Mouse (Mus musculus) CH12.LX (cell line): ENCODE measurements around the gene Pabpn1l. TPM values are rescaled to one million over a fixed set of nuclear protein-coding genes. Genes with fewer than 3 reads are reported as not detected.

Source experiments
- DNase-seq: peaks from one replicate; pipeline ENCODE4 v3.0.0-alpha.2; 2013; ENCODE audit errors: extremely low read depth
- H3K27ac ChIP-seq: 2 replicates; pipeline ENCODE4 v1.5.1; 2012; ENCODE audit warnings: low read depth, mild to moderate bottlenecking, control low read depth, moderate library complexity; ENCODE audit not compliant: insufficient read depth
- H3K27me3 ChIP-seq: replicated peaks from 2 replicates; pipeline ENCODE3; 2012; ENCODE audit warnings: inconsistent platforms
- H3K36me3 ChIP-seq, 2 experiments: replicated peaks in 1 of 2; 2 replicates each; pipeline versions ENCODE3 to v1.6.1; 2012; ENCODE audit warnings: inconsistent platforms in 1 of 2, low read length in 1 of 2, mild to moderate bottlenecking in 1 of 2, mixed read lengths in 1 of 2, moderate library complexity in 1 of 2; ENCODE audit not compliant: control insufficient read depth in 1 of 2, insufficient read depth in 1 of 2
- H3K4me1 ChIP-seq, 2 experiments: 2 replicates each; pipeline ENCODE4 v1.6.1; 2012; ENCODE audit warnings: inconsistent platforms in 1 of 2, moderate library complexity in 1 of 2; ENCODE audit not compliant: insufficient read depth in 2 of 2, control insufficient read depth in 1 of 2
- H3K4me2 ChIP-seq: 2 replicates; pipeline ENCODE4 v1.6.1; 2012; ENCODE audit warnings: low read depth, mild to moderate bottlenecking, control low read depth; ENCODE audit not compliant: poor library complexity, insufficient read depth, severe bottlenecking
- H3K4me3 ChIP-seq, 3 experiments: fragments of 150-350 bp in 1 of 3; sonication (generic) in 1 of 3; replicated peaks in 1 of 3; 2 replicates each; pipeline versions ENCODE3 to v1.5.1; 2011 to 2012; ENCODE audit warnings: low read depth in 2 of 3, low read length in 2 of 3, mild to moderate bottlenecking in 2 of 3, moderate library complexity in 2 of 3, control low read depth in 1 of 3, improper control_type of control experiment in 1 of 3, inconsistent platforms in 1 of 3, mixed read lengths in 1 of 3; ENCODE audit not compliant: poor library complexity in 1 of 3
- H3K79me2 ChIP-seq: replicated peaks from 2 replicates; pipeline ENCODE4 v1.6.1; 2012; ENCODE audit warnings: mild to moderate bottlenecking, moderate library complexity; ENCODE audit not compliant: control insufficient read depth, poor library complexity, insufficient read depth, severe bottlenecking; ENCODE audit errors: extremely low read depth
- H3K9ac ChIP-seq: 2 replicates; pipeline ENCODE4 v1.6.1; 2012; ENCODE audit warnings: low read depth, mild to moderate bottlenecking, control low read depth, moderate library complexity; ENCODE audit not compliant: insufficient read depth
- H3K9me3 ChIP-seq: replicated peaks from 2 replicates; pipeline ENCODE3; 2012; ENCODE audit warnings: low read length, inconsistent platforms, mixed read lengths
- BHLHE40 ChIP-seq: IDR thresholded peaks from 2 replicates; pipeline ENCODE4 v1.6.1; 2011; ENCODE audit warnings: mild to moderate bottlenecking, low read depth, low read length, improper control_type of control experiment
- CHD1 ChIP-seq: IDR thresholded peaks from 2 replicates; pipeline ENCODE4 v1.6.1; 2012; ENCODE audit warnings: low read depth, low read length, improper control_type of control experiment, inconsistent platforms
- CHD2 ChIP-seq: IDR thresholded peaks from 2 replicates; pipeline ENCODE4 v1.6.1; 2011; ENCODE audit warnings: low read length, improper control_type of control experiment
- CTCF ChIP-seq, 2 experiments: IDR thresholded peaks in 1 of 2; conservative IDR thresholded peaks in 1 of 2; 2 replicates each; pipeline ENCODE4 v1.5.1; 2011 to 2012; ENCODE audit warnings: low read depth in 2 of 2, low read length in 2 of 2, improper control_type of control experiment in 1 of 2, inconsistent platforms in 1 of 2, mild to moderate bottlenecking in 1 of 2, moderate library complexity in 1 of 2
- E2F4 ChIP-seq: IDR thresholded peaks from 2 replicates; pipeline ENCODE4 v1.6.1; 2011; ENCODE audit warnings: low read depth, low read length, improper control_type of control experiment; ENCODE audit not compliant: insufficient replicate concordance
- GABPA ChIP-seq: IDR thresholded peaks from 2 replicates; pipeline ENCODE4 v1.6.1; 2012; ENCODE audit warnings: low read depth, low read length, improper control_type of control experiment, inconsistent platforms; ENCODE audit not compliant: insufficient replicate concordance
- HCFC1 ChIP-seq: IDR thresholded peaks from 2 replicates; pipeline ENCODE4 v1.6.1; 2012; ENCODE audit warnings: low read depth, mild to moderate bottlenecking, inconsistent platforms, low read length, improper control_type of control experiment
- KAT2A ChIP-seq: IDR thresholded peaks from 2 replicates; pipeline ENCODE4 v1.6.1; 2012; ENCODE audit warnings: low read length, improper control_type of control experiment, inconsistent platforms; ENCODE audit not compliant: insufficient replicate concordance
- NRF1 ChIP-seq: IDR thresholded peaks from 2 replicates; pipeline ENCODE4 v1.6.1; 2014; ENCODE audit warnings: low read depth, mild to moderate bottlenecking, inconsistent platforms, low read length, improper control_type of control experiment, moderate library complexity
- RAD21 ChIP-seq: IDR thresholded peaks from 2 replicates; pipeline ENCODE4 v1.6.1; 2011; ENCODE audit warnings: low read depth, mild to moderate bottlenecking, low read length, improper control_type of control experiment, moderate library complexity
- RCOR1 ChIP-seq: conservative IDR thresholded peaks from 2 replicates; pipeline ENCODE4 v1.6.1; 2012; ENCODE audit warnings: low read depth, mild to moderate bottlenecking, inconsistent platforms, low read length, improper control_type of control experiment
- SMC3 ChIP-seq: IDR thresholded peaks from 2 replicates; pipeline ENCODE4 v1.6.1; 2011; ENCODE audit warnings: low read depth, low read length, improper control_type of control experiment
- TBP ChIP-seq: conservative IDR thresholded peaks from 2 replicates; pipeline ENCODE4 v1.6.1; 2011; ENCODE audit warnings: low read depth, low read length, improper control_type of control experiment
- USF1 ChIP-seq: IDR thresholded peaks from 2 replicates; pipeline ENCODE4 v1.6.1; 2014; ENCODE audit warnings: low read depth, mild to moderate bottlenecking, inconsistent platforms, low read length, improper control_type of control experiment
- ZKSCAN1 ChIP-seq: IDR thresholded peaks from 2 replicates; pipeline ENCODE4 v1.6.1; 2012; ENCODE audit warnings: low read depth, inconsistent platforms, low read length, improper control_type of control experiment, borderline replicate concordance
- ZNF384 ChIP-seq: IDR thresholded peaks from 2 replicates; pipeline ENCODE4 v1.6.1; 2012; ENCODE audit warnings: low read depth, low read length, improper control_type of control experiment, inconsistent platforms
- dilution Hi-C: fragments of 300-500 bp; cut with MboI; formaldehyde crosslinking; loops from 2 replicates; pipeline ENCODE4 v1.14.3; 2020; ENCODE audit warnings: low sequenced_read_pairs; ENCODE audit not compliant: extremely low pct_unique_long_range_greater_than_20kb, extremely low pct_ligation_motif_present
- in situ Hi-C: fragments of 300-500 bp; cut with MboI; formaldehyde crosslinking; loops from 3 replicates; pipeline ENCODE4 v1.14.3; 2019; ENCODE audit warnings: low sequenced_read_pairs, low pct_ligation_motif_present, low pct_unique_long_range_greater_than_20kb, mixed read lengths
- polyA plus RNA-seq: library from polyadenylated mRNA; unstranded; fragments of >175 nt; gene quantifications from 2 replicates; pipeline ENCODE4 v1.2.1, GENCODE M21; 2012; ENCODE audit warnings: low read depth; ENCODE audit not compliant: insufficient read length
- total RNA-seq, 2 experiments: library from RNA; depleted of rRNA; stranded (reverse); fragments of 300-350 nt in 1 of 2; fragments of >200 nt in 1 of 2; gene quantifications; 2 replicates each; pipeline ENCODE4 v1.2.3; 2012 to 2014

Gene Pabpn1l
- total and polyA plus RNA-seq, 3 experiments: not detected

- peaks cover 0 to 6% of the 10 kb centered on the region in 2 experiments; a peak in 1 of 4 replicates for H3K4me1 ChIP-seq
- H3K27me3 ChIP-seq: no peaks in the 10 kb centered on the region
- H3K36me3 ChIP-seq: peaks cover 76 to 96% of the 10 kb centered on the region in 2 experiments
- no peak for DNase-seq
- no peaks in the 10 kb centered on the region for H3K79me2 ChIP-seq
- in situ Hi-C loops: no loop called here
- no peak overlapping the region for H3K4me3 ChIP-seq
- dilution Hi-C loops: no loop called here
- TF ChIP-seq BHLHE40: no peak
- TF ChIP-seq E2F4: no peak
- TF ChIP-seq RAD21: no peak
- no peak for TF ChIP-seq RCOR1
- no peak for TF ChIP-seq NRF1
- TF ChIP-seq TBP: no peak
- TF ChIP-seq HCFC1: no peak
- no peak for TF ChIP-seq SMC3
- no peak for TF ChIP-seq USF1
- TF ChIP-seq GABPA: no peak
- TF ChIP-seq KAT2A: no peak
- TF ChIP-seq, all 38 proteins: peak for 0
- H3K4me2 ChIP-seq: no peak overlapping the region
- no peak overlapping the region for H3K9ac ChIP-seq
- H3K27ac ChIP-seq: no peak overlapping the region
- H3K9me3 ChIP-seq: no peaks in the 10 kb centered on the region
Observed at GRCm38 (mm10) chr8:122596031-122596430, 26.5 kb downstream of the Pabpn1l start.

DNA sequence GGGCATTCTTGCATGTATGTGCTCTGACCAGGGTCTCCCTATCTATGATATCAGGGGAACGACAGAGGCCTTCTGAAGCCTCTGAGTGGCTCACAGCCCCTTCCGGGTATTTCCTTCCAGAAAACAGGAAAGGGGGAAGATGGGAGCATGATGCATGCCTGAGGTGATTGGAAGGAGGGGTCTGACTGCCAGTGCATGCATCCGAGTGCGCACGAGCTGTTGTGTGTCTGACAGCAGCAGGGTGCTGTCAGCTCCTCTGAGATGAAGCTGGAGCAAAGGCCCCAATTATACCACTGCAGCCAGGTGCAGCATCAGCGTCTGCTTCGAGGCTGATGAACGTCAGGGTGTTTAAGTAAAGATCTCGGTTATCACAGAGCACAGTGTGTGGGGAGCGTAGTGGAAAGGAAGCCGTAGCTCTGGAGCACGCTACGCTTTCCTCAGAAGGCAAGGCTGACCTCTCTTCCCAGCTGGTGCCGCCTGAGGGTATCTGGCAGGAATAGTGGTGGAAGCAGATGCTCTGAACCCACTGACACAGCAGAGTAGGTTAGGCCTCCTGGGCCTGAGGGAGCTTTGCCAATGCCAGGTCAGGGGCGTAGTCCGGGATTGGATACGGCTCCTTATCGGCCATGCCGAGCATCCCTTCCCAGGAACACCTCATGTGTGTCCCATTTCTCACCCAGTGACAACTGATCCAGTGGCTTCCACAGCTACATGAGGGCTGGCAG is 28.6 kb downstream of the Pabpn1l start:
- DNase-seq: no peak
- Histone ChIP-seq H3K9me3 (no peaks in the 10 kb centered on the region), H3K4me1 (no peaks in the 10 kb centered on the region), H3K27me3 (no peaks in the 10 kb centered on the region), H3K79me2 (no peaks in the 10 kb centered on the region), H3K4me3 (no peak overlapping the region)
- dilution Hi-C loops (no loop called here), in situ Hi-C loops (no loop called here)
- TF ChIP-seq CTCF (conservative IDR thresholded peaks at IDR 0.05 in 1 of 2, IDR thresholded peaks at IDR 0.05 in 1 of 2; ENCODE audit: low read depth in 2 of 2, low read length in 2 of 2) (no peak), CHD2 (no peak), ZKSCAN1 (no peak), E2F4 (no peak), CHD1 (no peak), ZNF384 (no peak)
- TF ChIP-seq, all 38 proteins: peak for 0
- H3K36me3 ChIP-seq: peaks cover 66 to 91% of the 10 kb centered on the region in 2 experiments
- H3K9ac ChIP-seq: no peak overlapping the region
- H3K27ac ChIP-seq: no peak overlapping the region
- no peak overlapping the region for H3K4me2 ChIP-seq
